Mouse (Mus musculus) layer of hippocampus, postnatal 14 days (tissue): ENCODE measurements at regions not wholly inside any gene's neighbourhood (a gene's known extent, or its start where the extent isn't known, plus 50 kb on each side); places are given as distances from the start of the nearest gene placed in this dataset.

Experiments
- DNase-seq, 2 experiments: peaks; one replicate each; pipeline ENCODE4 v3.0.0; 2021 to 2022; ENCODE audit warnings: low spot score in 2 of 2, mixed read lengths in 1 of 2

DNA sequence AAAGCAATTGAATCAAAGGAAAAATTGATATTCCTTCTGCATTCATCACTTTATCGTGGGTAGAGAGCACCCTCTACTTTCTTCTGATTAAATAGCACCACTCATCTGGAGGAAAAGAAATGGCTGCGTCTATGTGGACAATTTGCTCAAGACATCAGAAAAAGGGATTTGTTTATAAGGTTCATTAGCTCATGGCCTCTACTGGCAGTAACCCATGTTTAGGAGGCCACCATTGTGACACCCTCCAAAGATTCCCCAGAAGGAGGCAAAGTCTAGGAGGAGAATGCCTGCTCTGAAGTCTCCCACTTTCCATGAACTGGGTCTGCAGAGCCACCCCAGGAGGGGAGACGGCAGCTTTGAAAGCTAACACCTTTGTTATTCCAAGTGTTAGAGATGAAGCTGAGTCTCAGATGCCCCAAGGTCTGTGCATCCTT is 147.2 kb upstream of the Plscr5 start:
- peak in 1 of 2 experiments; percentile 44 for DNase-seq

DNA sequence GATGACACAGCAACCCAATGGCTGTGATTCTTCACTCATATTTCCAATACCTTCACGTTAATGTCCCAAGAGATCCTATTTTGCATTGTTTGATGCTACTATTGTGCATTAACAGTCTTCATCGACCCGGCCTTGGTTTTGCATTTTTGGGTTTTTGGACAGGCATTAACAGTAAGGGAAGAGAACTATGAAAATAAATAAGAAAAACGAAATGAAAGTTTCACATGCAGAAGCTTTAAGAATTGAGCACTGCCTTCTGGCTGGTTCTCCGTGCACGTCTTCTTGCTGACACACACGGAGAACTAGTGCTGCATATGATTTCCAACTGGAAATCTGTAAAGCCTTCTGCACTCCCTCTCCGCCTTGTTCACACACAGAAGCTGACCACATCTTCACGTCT is 148.6 kb upstream of the Plscr5 start:
- no peak for DNase-seq

DNA sequence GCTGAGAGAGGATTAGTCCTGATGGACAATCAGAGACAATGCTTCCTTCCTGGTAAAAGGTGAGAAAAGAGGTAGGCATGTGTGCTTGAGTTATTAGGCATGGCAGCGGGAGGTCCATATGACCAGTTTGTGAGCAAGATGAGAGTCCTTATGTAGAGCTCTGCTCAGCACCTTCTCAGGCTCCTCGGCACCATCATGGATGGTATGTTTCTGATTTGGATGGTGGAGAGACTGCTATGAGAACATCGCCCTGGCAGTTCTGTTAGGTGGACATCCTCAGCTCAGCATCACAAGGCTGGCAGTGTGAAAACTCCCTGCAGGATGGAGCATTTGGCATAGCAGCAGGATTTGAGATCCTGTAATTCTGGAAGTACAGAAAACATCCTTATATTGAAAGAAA is 176.2 kb upstream of the Plscr5 start:
- DNase-seq = no peak

DNA sequence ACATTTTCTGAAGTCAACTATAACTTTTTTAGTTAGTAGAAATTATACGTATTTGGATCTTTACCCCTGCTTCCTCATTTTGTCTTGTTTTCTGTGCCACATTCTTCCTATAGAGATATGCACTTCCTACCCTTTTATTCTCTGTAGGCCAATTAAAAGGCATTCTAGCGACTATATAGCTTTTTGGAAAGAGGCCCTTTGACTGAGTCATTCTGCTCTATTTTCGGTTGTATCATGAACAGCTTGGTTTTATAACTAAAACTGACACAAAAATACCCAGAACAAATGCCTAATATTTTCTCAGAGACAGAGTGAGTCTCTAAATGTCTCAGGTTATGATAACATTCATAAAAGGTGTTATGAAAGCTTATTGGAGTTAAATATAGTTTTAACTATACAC is 176.8 kb upstream of the Plscr5 start:
- peak in 1 of 2 experiments; percentile 10 for DNase-seq

- DNase-seq = no peak
Observed at GRCm38 (mm10) chr9:91988240-91988639, 204.5 kb upstream of the Plscr5 start.

- DNase-seq = no peak
Observed at GRCm38 (mm10) chr9:91981955-91982621, 210.6 kb upstream of the Plscr5 start.

DNA sequence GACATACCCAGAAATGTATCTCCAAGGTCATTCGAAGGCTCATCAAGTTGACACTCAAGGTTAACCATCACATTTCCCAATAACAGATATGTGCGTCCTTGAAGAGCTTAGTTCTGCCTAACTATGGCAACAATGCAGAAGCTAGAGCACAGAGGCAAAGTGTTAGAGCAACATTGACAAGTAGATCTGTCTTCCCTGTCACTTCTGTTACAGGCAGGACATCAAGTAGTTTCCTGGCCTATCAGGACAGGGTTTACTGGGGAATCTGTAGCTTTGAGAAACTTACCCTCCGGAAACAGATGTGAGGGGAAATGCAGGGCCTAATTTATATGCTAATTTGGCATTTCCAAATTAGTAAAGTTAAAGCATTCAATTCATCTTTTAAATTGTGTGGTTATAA is 211.2 kb upstream of the Plscr5 start:
- DNase-seq = no peak

GRCm38 (mm10) chr9:91964051-91964450 is 228.7 kb upstream of the Plscr5 start:
- DNase-seq = no peak

- DNase-seq = no peak
Observed at GRCm38 (mm10) chr9:91962726-91963125, 230.0 kb upstream of the Plscr5 start.

- no peak for DNase-seq
Observed at GRCm38 (mm10) chr9:91961666-91962065, 231.1 kb upstream of the Plscr5 start.

DNA sequence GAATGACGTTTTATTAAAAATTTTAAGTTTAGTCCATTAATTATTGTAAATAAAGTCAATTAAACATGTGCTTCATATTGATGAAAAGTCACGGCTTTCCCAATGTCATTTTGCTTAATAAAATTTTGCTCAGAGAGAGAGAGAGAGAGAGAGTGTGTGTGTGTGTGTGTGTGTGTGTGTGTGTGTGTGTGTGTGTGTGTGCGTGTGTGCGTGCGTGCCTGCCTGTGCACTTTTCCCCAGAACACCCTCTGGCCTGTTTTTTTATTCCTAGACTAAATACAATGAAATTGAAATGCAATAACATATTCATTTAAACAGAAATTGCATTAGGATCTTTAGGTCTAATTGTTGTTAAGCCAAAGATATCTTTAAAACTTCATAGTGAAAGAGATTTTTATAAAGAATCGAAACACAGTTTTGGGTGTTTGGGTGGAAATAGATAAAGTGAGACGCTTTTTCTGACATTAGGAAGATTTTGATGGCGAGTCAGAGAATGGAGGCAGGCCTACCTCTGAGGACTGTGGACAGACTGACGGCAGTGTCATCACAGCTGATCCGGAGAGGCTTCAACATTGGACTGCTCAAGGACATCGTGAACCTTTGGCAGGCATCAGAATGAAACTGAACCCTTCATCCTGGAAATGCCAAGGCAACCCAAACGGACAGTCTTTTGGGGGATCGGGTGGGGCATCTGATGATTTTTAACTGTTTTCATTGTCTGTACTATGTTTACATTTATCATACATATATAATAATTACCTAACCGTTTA is 232.0 kb upstream of the Plscr5 start:
- no peak for DNase-seq

- DNase-seq = peak in 1 of 2 experiments; percentile 28
Observed at GRCm38 (mm10) chr9:91959592-91959991, 233.1 kb upstream of the Plscr5 start.

DNA sequence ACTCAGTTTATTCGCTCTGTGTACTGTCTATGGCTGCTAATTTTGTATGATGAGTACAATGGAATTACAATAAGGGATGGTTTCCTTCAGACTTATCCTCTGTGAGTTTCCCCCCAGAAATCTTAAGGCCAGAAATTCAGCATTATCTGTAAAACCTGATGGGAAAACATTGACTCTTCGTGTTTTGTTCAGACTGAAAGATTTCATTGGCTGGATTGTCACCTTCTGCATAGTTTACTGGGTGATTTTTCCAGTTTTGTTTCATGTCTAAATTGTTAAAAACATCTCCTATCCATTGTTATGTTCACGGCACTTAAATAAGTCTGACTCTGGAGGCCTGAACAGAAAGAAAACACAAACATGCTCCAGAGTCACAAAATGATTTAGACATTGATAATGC is 233.7 kb upstream of the Plscr5 start:
- DNase-seq = no peak

DNA sequence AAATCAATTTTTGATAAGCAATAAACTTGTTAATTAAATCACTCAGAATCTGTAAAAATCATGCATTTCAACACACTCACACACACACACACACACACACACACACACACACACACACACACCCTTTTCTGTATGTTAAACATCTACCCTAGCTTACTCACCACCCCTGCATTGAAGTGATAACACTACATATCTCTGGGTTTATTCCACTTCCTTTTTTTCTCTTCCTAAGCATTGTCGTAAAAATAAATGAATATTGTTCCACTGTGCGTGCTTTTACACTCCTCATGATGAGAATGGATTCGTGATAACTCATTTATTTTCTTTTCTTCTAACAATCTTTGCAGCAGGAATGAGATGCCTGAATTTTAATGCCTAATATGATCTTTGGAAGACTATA is 234.3 kb upstream of the Plscr5 start:
- no peak for DNase-seq

DNA sequence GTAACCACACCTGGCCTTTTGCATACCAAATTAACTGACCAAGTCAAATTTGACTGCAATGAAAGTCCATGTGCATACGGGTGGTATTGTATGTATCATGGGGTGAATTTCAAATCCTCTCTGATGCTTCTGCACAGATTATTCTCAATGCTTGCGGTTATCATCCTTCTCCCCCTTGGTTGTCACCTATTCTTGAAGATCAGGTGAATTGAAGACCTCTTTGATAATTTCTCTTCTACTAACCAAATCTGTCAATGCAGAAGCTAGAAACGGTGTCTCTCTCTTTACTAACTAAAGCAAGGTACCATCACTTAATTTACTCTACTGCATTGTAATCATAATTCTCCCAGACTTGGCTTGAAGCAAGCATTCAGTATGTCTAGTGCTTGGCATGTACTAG is 235.7 kb upstream of the Plscr5 start:
- no peak for DNase-seq

GRCm38 (mm10) chr9:91948746-91949145 is 244.0 kb upstream of the Plscr5 start:
- no peak for DNase-seq

GRCm38 (mm10) chr9:91942001-91942400 is 250.7 kb upstream of the Plscr5 start:
- DNase-seq = no peak

DNA sequence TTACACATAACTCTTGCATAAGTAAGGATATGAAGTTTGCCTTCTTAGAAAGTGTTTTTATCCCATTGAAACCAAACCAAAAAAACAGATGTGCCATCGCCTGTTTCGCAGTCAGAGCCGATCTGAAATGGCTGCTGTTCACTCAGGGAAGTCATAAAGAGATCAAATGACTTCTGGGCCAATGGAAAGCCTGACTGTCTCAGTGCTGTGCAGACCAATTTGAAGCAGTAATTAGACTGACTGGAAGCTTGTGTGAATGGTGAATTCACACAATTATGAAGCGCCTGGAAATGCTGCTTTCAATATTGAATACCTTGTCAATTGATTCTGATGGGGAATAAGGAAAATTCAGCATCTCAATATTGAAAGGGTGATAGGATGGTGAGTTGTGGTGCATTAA is 254.0 kb upstream of the Plscr5 start:
- DNase-seq = no peak

- DNase-seq = no peak
Observed at GRCm38 (mm10) chr9:91904066-91904465, 288.7 kb upstream of the Plscr5 start.

- DNase-seq = no peak
Observed at GRCm38 (mm10) chr9:91900956-91901355, 291.8 kb upstream of the Plscr5 start.

DNA sequence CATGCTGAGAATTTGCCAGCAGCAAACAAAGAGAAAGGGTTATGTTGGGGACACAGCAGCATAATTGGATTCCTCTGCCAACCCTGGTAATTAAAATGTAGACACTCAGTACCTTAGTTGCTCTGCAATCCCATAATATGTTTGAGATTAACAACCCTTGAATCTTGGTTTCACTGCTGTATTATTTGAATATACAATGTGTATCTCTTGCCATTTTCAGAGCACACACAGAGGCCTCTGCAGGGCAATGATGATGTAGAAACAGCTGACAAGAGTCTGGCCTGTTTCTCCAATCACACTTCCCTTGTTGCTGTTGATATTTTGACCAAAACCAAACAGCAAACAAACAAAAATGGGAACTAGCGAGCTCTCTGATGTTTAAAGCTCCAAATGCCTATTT is 315.9 kb upstream of the Plscr5 start:
- DNase-seq = no peak

GRCm38 (mm10) chr9:91831556-91831955 is 361.2 kb upstream of the Plscr5 start:
- DNase-seq = no peak
